Mouse (Mus musculus): ENCODE measurements around the gene Agbl4.

DNA sequence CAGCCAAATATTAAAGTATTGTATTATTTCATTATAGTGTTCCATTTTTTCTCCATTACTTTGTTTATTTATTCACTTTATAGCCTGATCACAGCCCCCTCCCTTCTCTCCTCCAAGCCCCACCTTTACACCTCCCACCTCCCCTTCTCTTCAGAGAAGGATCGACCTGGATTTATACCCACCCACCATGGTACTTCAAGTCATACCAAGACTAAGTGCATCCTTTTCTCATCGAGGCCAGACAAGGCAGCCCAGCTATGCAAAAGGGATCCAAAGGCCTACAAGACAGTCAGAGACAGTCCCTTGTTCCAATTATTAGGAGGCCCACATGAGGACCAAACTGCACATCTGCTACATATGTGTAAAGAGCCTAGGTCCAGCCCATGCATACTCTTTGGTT lies 1122.5 kb downstream of the Agbl4 start:
- TF ChIP-seq GATA1 (IDR thresholded peaks at IDR 0.05; ENCODE audit: borderline replicate concordance, low read length), result no peak
- no peak for TF ChIP-seq FLI1 (IDR thresholded peaks at IDR 0.05; ENCODE audit: low read length)

All from megakaryocyte, embryonic 14.5 days (primary cell).